Mouse (Mus musculus) megakaryocyte-erythroid progenitor cell, adult 5-6 weeks (primary cell): ENCODE measurements around the gene Grem1. TPM values are rescaled to one million over a fixed set of nuclear protein-coding genes. Genes with fewer than 3 reads are reported as not detected.

Experiments used
- ATAC-seq: replicated peaks from 2 replicates; pipeline ENCODE4 v1.8.0; 2016; ENCODE audit warnings: mild to moderate bottlenecking, inconsistent platforms; ENCODE audit not compliant: severe bottlenecking, poor library complexity, low FRiP score, low TSS enrichment
- total RNA-seq, 2 experiments: library from RNA; stranded (forward) in 1 of 2; stranded (reverse) in 1 of 2; fragments of 200-1000, 215-1000 nt in 1 of 2; fragments of >200 nt in 1 of 2; fragmentation: Nextera tagmentation in 1 of 2; gene quantifications; 2 replicates each; pipeline ENCODE4 v1.2.3; 2014 to 2017

Grem1 gene
- total RNA-seq, 2 experiments from 2014 or later = not detected

- no peak for ATAC-seq
Measured at GRCm38 (mm10) chr2:113765885-113766284, 7.4 kb upstream of the Grem1 start.

DNA sequence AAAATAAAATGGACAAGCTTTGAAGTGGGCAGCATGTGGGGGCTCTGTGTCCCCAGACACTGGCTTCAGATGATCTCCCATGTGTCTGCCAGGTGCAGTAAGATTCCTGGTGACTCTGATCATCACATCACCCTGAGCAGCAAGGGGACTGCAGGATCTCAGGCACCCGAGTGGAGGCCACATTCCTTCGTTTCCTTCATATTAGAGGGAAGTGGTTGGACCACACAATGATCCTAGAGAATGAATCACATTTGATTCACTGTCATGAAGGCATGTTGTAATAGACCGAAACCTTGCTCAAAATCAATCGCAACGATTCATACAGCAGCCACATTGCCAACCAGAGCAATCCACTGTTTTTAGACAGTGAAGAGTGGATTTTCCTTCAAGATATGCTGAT is 6.5 kb upstream of the Grem1 start:
- ATAC-seq = no peak

- ATAC-seq = 0 out of 2 replicates have a peak, but pooled peaks have one; percentile 30
Measured at GRCm38 (mm10) chr2:113757525-113758310, 728 bp downstream of the Grem1 start.

DNA sequence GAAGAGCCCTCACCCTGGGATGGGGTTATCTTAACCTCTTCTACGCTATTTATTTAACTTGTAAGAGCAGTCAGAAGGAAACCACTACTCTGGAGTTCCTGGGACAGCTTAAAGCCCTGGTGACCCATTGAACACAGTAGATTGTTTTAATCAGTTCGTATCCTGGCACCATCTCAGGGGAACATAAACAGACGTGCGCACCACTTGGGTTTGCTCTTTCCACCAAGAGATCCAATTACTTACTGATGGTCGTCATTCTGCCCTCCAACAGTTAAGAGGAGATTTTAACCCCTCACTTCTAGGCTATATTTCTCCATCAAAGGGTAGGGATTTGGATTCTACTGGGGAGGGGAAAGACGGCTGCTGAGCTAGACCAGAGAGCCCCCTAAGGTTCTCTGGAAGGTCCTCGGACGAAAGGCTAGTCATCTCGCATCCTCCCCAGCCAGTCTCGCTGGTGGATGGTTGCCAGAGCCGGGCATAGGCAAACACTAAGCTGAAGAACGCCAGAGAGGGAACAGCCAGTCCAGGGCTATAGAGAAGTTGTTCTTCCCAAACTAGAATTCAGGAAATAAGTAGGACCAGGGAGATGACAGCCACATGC is 1.4 kb downstream of the Grem1 start:
- ATAC-seq = no peak

- no peak for ATAC-seq
Measured at GRCm38 (mm10) chr2:113749721-113750120, 8.7 kb downstream of the Grem1 start.

GRCm38 (mm10) chr2:113749309-113749708 is 9.1 kb downstream of the Grem1 start:
- ATAC-seq = no peak

DNA sequence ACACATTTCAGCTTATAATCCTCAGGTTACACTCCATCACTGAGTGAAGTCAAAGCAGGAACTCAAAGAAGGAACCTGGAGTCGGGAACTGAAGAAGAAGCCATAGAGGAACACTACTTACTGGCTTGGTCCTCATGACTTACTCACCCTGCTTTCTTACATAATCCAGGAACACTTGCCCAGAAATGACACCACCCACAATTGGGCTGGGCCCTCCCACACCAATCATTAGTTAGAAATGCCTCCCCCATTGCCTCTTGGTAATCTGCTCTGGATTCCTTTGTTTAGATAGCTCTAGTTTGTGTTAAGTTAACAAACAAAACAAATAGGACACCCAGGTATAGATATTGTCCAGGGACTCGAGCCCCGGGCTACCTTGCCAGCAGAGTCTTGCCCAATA is 29.9 kb downstream of the Grem1 start:
- ATAC-seq = no peak

DNA sequence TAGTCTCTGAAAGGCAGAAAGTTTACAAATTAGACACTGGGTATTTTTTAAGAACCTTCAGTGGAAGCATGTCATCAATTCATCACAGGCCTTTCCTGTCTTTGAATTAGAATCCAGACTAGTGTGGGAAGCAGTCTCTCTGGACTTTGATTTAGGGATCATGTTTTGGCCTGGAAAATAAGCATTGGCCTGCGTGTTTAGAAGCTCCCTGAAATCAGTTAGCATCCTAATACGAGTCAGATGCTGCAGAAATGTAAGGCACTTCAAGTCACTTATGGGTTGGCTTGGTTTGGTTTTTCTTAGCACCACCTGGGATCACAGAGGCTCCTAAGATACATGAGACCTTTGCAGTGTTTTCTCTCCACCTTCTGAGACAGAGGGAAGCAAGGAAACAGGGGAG is 43.6 kb downstream of the Grem1 start:
- ATAC-seq = no peak

- ATAC-seq = no peak
Measured at GRCm38 (mm10) chr2:113713406-113713805, 45.0 kb downstream of the Grem1 start.

DNA sequence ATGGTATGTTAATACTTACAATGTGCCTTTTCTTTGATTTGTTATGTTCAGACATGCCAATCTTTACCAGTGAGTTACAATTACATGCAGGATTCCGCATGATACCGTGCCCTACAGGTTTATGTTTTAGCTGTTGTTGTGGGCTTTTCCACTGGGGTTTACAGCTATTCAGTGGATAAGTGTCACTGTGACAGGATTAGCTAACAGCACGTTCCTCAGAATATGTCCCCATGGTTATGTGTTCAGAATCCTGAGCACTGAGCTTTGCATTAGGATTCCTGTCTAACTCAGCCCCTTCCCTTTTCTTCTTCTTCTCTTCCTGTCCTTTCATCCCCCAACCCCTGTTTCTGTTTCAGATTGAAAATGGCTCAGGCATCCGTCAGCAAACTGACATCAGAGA is 50.9 kb downstream of the Grem1 start:
- no peak for ATAC-seq

DNA sequence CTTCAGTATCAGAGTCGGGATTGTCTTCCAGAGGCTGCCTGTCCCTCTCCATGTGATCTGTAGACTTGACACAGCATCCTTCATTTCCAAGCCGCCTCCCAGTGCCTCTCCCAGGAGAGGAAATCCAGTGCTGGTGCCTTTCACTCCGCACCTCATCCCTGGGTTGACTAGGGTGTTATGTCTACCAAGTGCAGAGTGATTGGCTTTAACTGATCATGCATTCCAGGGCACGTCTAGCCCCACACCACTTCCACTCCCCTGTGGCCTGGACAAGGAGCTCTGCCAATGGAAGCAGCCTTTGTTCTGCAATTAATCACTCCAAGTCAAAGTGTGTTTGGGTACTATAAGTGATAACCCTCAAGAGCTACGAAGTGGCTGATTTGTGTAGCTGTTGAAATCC is 56.9 kb downstream of the Grem1 start:
- no peak for ATAC-seq

- ATAC-seq = no peak
Measured at GRCm38 (mm10) chr2:113696647-113697046, 61.8 kb downstream of the Grem1 start.

- no peak for ATAC-seq
Measured at GRCm38 (mm10) chr2:113696222-113696621, 62.2 kb downstream of the Grem1 start.

Other genes with a start within 250 kb of the Grem1 start
- gene Scg5, start 70.5 kb upstream of the Grem1 start, total RNA-seq (2014; fragmentation: Nextera tagmentation) = 1.9 TPM in 1 of 2 replicates, not detected in the other
- not detected in 2 replicates for gene Scg5, start 70.5 kb upstream of the Grem1 start, total RNA-seq (2017)
- 22.4 and 27.8 TPM in 2 replicates for gene Arhgap11a, start 90.0 kb upstream of the Grem1 start, total RNA-seq (2014; fragmentation: Nextera tagmentation)
- gene Arhgap11a, start 90.0 kb upstream of the Grem1 start, total RNA-seq (2017) = 27.6 and 35.1 TPM in 2 replicates